Mouse (Mus musculus) bone marrow, adult 2 months (tissue): ENCODE data around the gene Efcab11. TPM values are rescaled to one million over a fixed set of nuclear protein-coding genes. Genes with fewer than 3 reads are reported as not detected.

Experiments
- H3K27ac ChIP-seq: fragments of 200-500 bp; 2 replicates; pipeline ENCODE4 v1.5.1; 2012; ENCODE audit warnings: low read depth, mild to moderate bottlenecking, control low read depth, inconsistent platforms, low read length; ENCODE audit not compliant: control insufficient read depth, poor library complexity, insufficient read depth
- H3K4me1 ChIP-seq: fragments of 200-500 bp; 2 replicates; pipeline ENCODE4 v1.6.1; 2011; ENCODE audit warnings: low read length; ENCODE audit not compliant: control insufficient read depth, insufficient read depth
- H3K4me3 ChIP-seq: fragments of 200-500 bp; replicated peaks from 2 replicates; pipeline ENCODE3; 2011; ENCODE audit warnings: mild to moderate bottlenecking, low read depth, low read length, control low read depth; ENCODE audit not compliant: control insufficient read depth
- CTCF ChIP-seq: fragments of 200-500 bp; IDR thresholded peaks from 2 replicates; pipeline ENCODE4 v1.5.1; 2011; ENCODE audit warnings: low read length, control low read depth; ENCODE audit not compliant: control insufficient read depth, insufficient read depth
- POLR2A ChIP-seq: fragments of 200-500 bp; IDR thresholded peaks from 2 replicates; pipeline ENCODE4 v1.6.1; 2011; ENCODE audit warnings: low read depth, mild to moderate bottlenecking, control low read depth, low read length, borderline replicate concordance; ENCODE audit not compliant: control insufficient read depth
- WGBS: fragments of 180-500 bp; shearing (Covaris S2); methylation state at CpG from one replicate; pipeline ENCODE4 v1.1.7; 2018; 5-methylcytosine and 5-hydroxymethylcytosine counted together
- polyA plus RNA-seq: library from polyadenylated mRNA; stranded (reverse); fragments of >200 nt; gene quantifications from 2 replicates; pipeline ENCODE4 v1.2.4, GENCODE M21; 2011; ENCODE audit warnings: low replicate concordance; ENCODE audit not compliant: missing spikeins, insufficient read depth, insufficient read length

Efcab11 gene
- polyA plus RNA-seq, 1 experiment = 7.1 TPM

- H3K4me3 ChIP-seq = no peak overlapping the region
- no peak for TF ChIP-seq POLR2A
- TF ChIP-seq CTCF = no peak
- WGBS = 81% methylated on average over 8 of the region's 8 CpGs
- H3K4me1 ChIP-seq = no peaks in the 10 kb centered on the region
- no peak overlapping the region for H3K27ac ChIP-seq
Measured at GRCm38 (mm10) chr12:99702248-99702647, 182.0 kb downstream of the Efcab11 start.

GRCm38 (mm10) chr12:99700380-99700779 is 183.9 kb downstream of the Efcab11 start:
- Histone ChIP-seq H3K4me3 (no peak overlapping the region), H3K27ac (no peak overlapping the region), H3K4me1 (no peaks in the 10 kb centered on the region)
- no peak for TF ChIP-seq POLR2A
- TF ChIP-seq CTCF = no peak
- 28% methylated on average over 7 of the region's 7 CpGs for WGBS

- no peak overlapping the region for H3K27ac ChIP-seq
- no peak for TF ChIP-seq CTCF
- TF ChIP-seq POLR2A = no peak
- H3K4me3 ChIP-seq = no peak overlapping the region
- 85% methylated on average over 5 of the region's 5 CpGs for WGBS
- H3K4me1 ChIP-seq = no peaks in the 10 kb centered on the region
Measured at GRCm38 (mm10) chr12:99699379-99700023, 184.7 kb downstream of the Efcab11 start.

- TF ChIP-seq POLR2A (no peak), CTCF (no peak)
- H3K27ac ChIP-seq = no peak overlapping the region
- no peaks in the 10 kb centered on the region for H3K4me1 ChIP-seq
- H3K4me3 ChIP-seq = no peak overlapping the region
- 87% methylated on average over 3 of the region's 3 CpGs for WGBS
Measured at GRCm38 (mm10) chr12:99694066-99694465, 190.2 kb downstream of the Efcab11 start.

- H3K27ac ChIP-seq = no peak overlapping the region
- WGBS = 62% methylated on average over 6 of the region's 6 CpGs
- no peaks in the 10 kb centered on the region for H3K4me1 ChIP-seq
- TF ChIP-seq CTCF (no peak), POLR2A (no peak)
- no peak overlapping the region for H3K4me3 ChIP-seq
Measured at GRCm38 (mm10) chr12:99686418-99686992, 197.7 kb downstream of the Efcab11 start.

- no peak for TF ChIP-seq CTCF
- TF ChIP-seq POLR2A = no peak
- H3K27ac ChIP-seq = no peak overlapping the region
- H3K4me1 ChIP-seq = no peaks in the 10 kb centered on the region
- H3K4me3 ChIP-seq = no peak overlapping the region
- WGBS = 49% methylated on average over 11 of the region's 11 CpGs
Measured at GRCm38 (mm10) chr12:99685451-99686100, 198.7 kb downstream of the Efcab11 start.

GRCm38 (mm10) chr12:99681681-99682080 is 202.6 kb downstream of the Efcab11 start:
- TF ChIP-seq CTCF (no peak), POLR2A (no peak)
- no peak overlapping the region for H3K27ac ChIP-seq
- 72% methylated on average over 4 of the region's 4 CpGs for WGBS
- no peaks in the 10 kb centered on the region for H3K4me1 ChIP-seq
- no peak overlapping the region for H3K4me3 ChIP-seq

GRCm38 (mm10) chr12:99671866-99672191 is 212.4 kb downstream of the Efcab11 start:
- H3K4me1 ChIP-seq = no peaks in the 10 kb centered on the region; the same call in 1 of the 2 replicates
- H3K4me3 ChIP-seq = no peak overlapping the region
- 84% methylated on average over 4 of the region's 4 CpGs for WGBS
- no peak overlapping the region for H3K27ac ChIP-seq
- TF ChIP-seq CTCF = no peak
